Mouse (Mus musculus) lung, adult 2 months (tissue): Measurements from ENCODE around the gene Cdh1.

ENCODE experiments used
- CTCF ChIP-seq: fragments of 200-500 bp; IDR thresholded peaks from 2 replicates; pipeline ENCODE4 v1.5.1; 2011; ENCODE audit warnings: mild to moderate bottlenecking, low read length, control low read depth; ENCODE audit not compliant: insufficient read depth
- POLR2A ChIP-seq: fragments of 200-500 bp; IDR thresholded peaks from 2 replicates; pipeline ENCODE4 v1.6.1; 2011; ENCODE audit warnings: low read depth, mild to moderate bottlenecking, control low read depth, low read length, borderline replicate concordance; ENCODE audit errors: extremely low read depth

DNA sequence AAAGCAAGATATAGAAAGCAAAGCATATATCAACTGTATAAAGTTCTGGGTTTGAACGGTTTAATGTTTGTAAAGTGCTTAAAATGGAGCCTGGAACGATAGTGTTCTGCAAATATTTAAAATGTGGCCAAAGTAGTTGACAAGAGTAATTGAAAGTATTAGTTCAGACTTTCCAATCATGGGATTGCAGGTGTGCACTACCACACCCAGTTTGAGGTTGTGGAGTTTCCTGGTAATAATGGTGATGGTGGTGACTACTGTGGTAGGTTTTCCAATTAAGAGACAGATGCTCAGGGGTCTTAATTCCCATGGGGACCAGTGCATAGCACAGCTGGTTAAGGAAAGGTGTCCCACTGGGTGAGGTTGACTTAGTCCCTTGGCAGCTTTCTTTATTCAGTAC lies 43.0 kb downstream of the Cdh1 start:
- TF ChIP-seq CTCF: no peak
- no peak for TF ChIP-seq POLR2A
